Mouse (Mus musculus): ENCODE measurements around the gene Capn15.

DNA sequence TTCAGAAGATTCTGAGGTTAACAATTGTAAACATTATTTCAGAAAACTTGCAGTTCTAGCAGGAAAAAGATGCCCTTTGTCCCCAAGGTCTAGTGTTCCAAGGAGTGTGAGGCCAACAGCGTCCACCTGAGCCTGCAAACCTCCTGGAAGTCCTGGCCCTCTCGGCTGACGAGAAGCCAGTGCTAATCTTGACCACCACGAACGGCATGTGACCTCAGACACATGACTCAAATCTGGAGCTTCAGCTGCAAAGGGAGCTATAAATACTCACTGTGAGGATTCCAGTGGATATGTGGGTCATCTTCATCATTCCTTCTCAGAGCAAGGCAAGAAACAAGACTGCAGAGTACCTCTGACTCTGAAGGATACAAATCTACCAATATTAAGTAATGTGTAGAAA is 32.4 kb upstream of the Capn15 start:
- TF ChIP-seq CTCF (IDR thresholded peaks at IDR 0.05; ENCODE audit: low read depth, low read length) = no peak
- TF ChIP-seq TAL1 (conservative IDR thresholded peaks at IDR 0.05; ENCODE audit: low read depth, low read length) = no peak
- TF ChIP-seq GATA2 (IDR thresholded peaks at IDR 0.05; ENCODE audit: borderline replicate concordance, low read depth, low read length) = no peak

Data from G1E (cell line).